Mouse (Mus musculus): ENCODE data around the gene Rps23.
A peak's percentile ranks its signal among the peaks of the same experiment; 100 is the strongest.

The Rps23 gene

GRCm38 (mm10) chr13:90935852-90936251, 13.1 kb downstream of the Rps23 start:
- no peak for DNase-seq

GRCm38 (mm10) chr13:90939192-90939591, 16.4 kb downstream of the Rps23 start:
- DNase-seq: no peak

- DNase-seq: no peak
Observed at GRCm38 (mm10) chr13:90939600-90939999, 16.8 kb downstream of the Rps23 start.

- no peak for DNase-seq
Observed at GRCm38 (mm10) chr13:90958894-90959293, 36.1 kb downstream of the Rps23 start.

GRCm38 (mm10) chr13:90960591-90960990, 37.8 kb downstream of the Rps23 start:
- no peak for DNase-seq

GRCm38 (mm10) chr13:90962836-90963760, 40.3 kb downstream of the Rps23 start:
- DNase-seq: no peak

GRCm38 (mm10) chr13:90964511-90964910, 41.8 kb downstream of the Rps23 start:
- no peak for DNase-seq

GRCm38 (mm10) chr13:90965996-90966395, 43.2 kb downstream of the Rps23 start:
- no peak for DNase-seq

GRCm38 (mm10) chr13:90967422-90967821, 44.7 kb downstream of the Rps23 start:
- peak; percentile 81 to 83 for DNase-seq

- DNase-seq: no peak
Observed at GRCm38 (mm10) chr13:90968940-90969339, 46.2 kb downstream of the Rps23 start.

GRCm38 (mm10) chr13:90970259-90971017, 47.7 kb downstream of the Rps23 start:
- no peak for DNase-seq

- DNase-seq: no peak
Observed at GRCm38 (mm10) chr13:90973409-90973808, 50.7 kb downstream of the Rps23 start.

All from cerebellum, postnatal 36 days (tissue).